Mouse (Mus musculus) liver, embryonic 14.5 days (tissue): Measurements from ENCODE around the gene Tmem117. TPM values are rescaled to one million over a fixed set of nuclear protein-coding genes. Genes with fewer than 3 reads are reported as not detected.

ENCODE experiments used
- ATAC-seq: fragments of 200-750 bp; cut with Nextera tagmentation; 2 replicates; pipeline ENCODE4 v1.8.0; 2017; ENCODE audit warnings: moderate number of reproducible peaks, mild to moderate bottlenecking, moderate library complexity; ENCODE audit not compliant: insufficient read depth
- DNase-seq, 3 experiments: peaks; one replicate each; pipeline ENCODE4 v3.0.0-alpha.2; 2012 to 2013; ENCODE audit warnings: low read depth in 3 of 3, low spot score in 3 of 3
- H3K27ac ChIP-seq: fragments of 300-500 bp; sonication (generic); 2 replicates; pipeline ENCODE4 v1.5.1; 2014; ENCODE audit warnings: moderate library complexity, mild to moderate bottlenecking, control low read depth, inconsistent platforms
- H3K27me3 ChIP-seq: fragments of 300-500 bp; sonication (generic); 2 replicates; pipeline ENCODE4 v1.6.1; 2014; ENCODE audit warnings: mild to moderate bottlenecking, low read length, moderate library complexity; ENCODE audit not compliant: control insufficient read depth, insufficient read depth
- H3K36me3 ChIP-seq: fragments of 300-500 bp; sonication (generic); replicated peaks from 2 replicates; pipeline ENCODE4 v1.6.1; 2014; ENCODE audit warnings: low read depth; ENCODE audit not compliant: control insufficient read depth, insufficient read depth
- H3K4me1 ChIP-seq, 2 experiments: fragments of 200-500 bp in 1 of 2; fragments of 300-500 bp in 1 of 2; sonication (generic) in 1 of 2; replicated peaks; 2 replicates each; pipeline ENCODE4 v1.6.1; 2012 to 2014; ENCODE audit warnings: antibody characterized with exemption in 1 of 2, inconsistent platforms in 1 of 2, low read length in 1 of 2; ENCODE audit not compliant: control insufficient read depth in 2 of 2, insufficient read depth in 2 of 2
- H3K4me2 ChIP-seq: fragments of 300-500 bp; sonication (generic); 2 replicates; pipeline ENCODE4 v1.6.1; 2014; ENCODE audit warnings: low read depth, mild to moderate bottlenecking, control low read depth, moderate library complexity
- H3K4me3 ChIP-seq, 2 experiments: fragments of 200-500 bp in 1 of 2; fragments of 300-500 bp in 1 of 2; sonication (generic) in 1 of 2; 2 replicates each; pipeline ENCODE4 v1.5.1; 2012 to 2014; ENCODE audit warnings: low read depth in 2 of 2, low read length in 2 of 2, mild to moderate bottlenecking in 2 of 2, control low read depth in 1 of 2, inconsistent platforms in 1 of 2, moderate library complexity in 1 of 2; ENCODE audit not compliant: insufficient read depth in 1 of 2
- H3K9ac ChIP-seq: fragments of 300-500 bp; sonication (generic); replicated peaks from 2 replicates; pipeline ENCODE4 v1.6.1; 2014; ENCODE audit warnings: mild to moderate bottlenecking, control low read depth, moderate library complexity
- H3K9me3 ChIP-seq: fragments of 300-500 bp; sonication (generic); 2 replicates; pipeline ENCODE4 v1.6.1; 2016; ENCODE audit warnings: low read length, mixed read lengths; ENCODE audit not compliant: control insufficient read depth
- CTCF ChIP-seq: IDR thresholded peaks from 2 replicates; pipeline ENCODE4 v1.5.1; 2016; ENCODE audit warnings: antibody characterized with exemption, low read depth, control low read depth
- EP300 ChIP-seq: IDR thresholded peaks from 2 replicates; pipeline ENCODE4 v1.6.1; 2016; ENCODE audit warnings: antibody characterized with exemption, low read depth
- WGBS: fragments of 180-500 bp; shearing (Covaris S2); extraction: QIAGEN DNeasy Blood & Tissue Kit; methylation state at CpG from one replicate; pipeline ENCODE4 v1.1.7; 2014; ENCODE audit not compliant: insufficient replicate concordance; 5-methylcytosine and 5-hydroxymethylcytosine counted together
- polyA plus RNA-seq, 2 experiments: library from polyadenylated mRNA; depleted of rRNA in 1 of 2; stranded (reverse) in 1 of 2; unstranded in 1 of 2; fragments of >200 nt; fragmentation: Nextera tagmentation in 1 of 2; extraction: Ambion mirVana in 1 of 2; gene quantifications; 2 replicates each; pipeline versions ENCODE4 v1.2.1 to v1.2.3; 2012 to 2014

Gene Tmem117
- polyA plus RNA-seq, 2 experiments: not detected

- Histone ChIP-seq H3K27me3 (no peaks in the 10 kb centered on the region), H3K4me3 (no peak overlapping the region), H3K36me3 (no peaks in the 10 kb centered on the region), H3K4me2 (no peak overlapping the region), H3K27ac (no peak overlapping the region), H3K9ac (no peak overlapping the region), H3K4me1 (no peaks in the 10 kb centered on the region), H3K9me3 (no peaks in the 10 kb centered on the region)
- ATAC-seq (no peak), DNase-seq (no peak)
- TF ChIP-seq CTCF (no peak), EP300 (no peak)
- 74% methylated on average over 17 of the region's 17 CpGs for WGBS
Observed at GRCm38 (mm10) chr15:95135926-95136609, 507.0 kb downstream of the Tmem117 start.

- no peaks in the 10 kb centered on the region for H3K27me3 ChIP-seq
- WGBS: 62% methylated on average over 10 of the region's 10 CpGs
Observed at GRCm38 (mm10) chr15:95137018-95137810, 508.2 kb downstream of the Tmem117 start.

DNA sequence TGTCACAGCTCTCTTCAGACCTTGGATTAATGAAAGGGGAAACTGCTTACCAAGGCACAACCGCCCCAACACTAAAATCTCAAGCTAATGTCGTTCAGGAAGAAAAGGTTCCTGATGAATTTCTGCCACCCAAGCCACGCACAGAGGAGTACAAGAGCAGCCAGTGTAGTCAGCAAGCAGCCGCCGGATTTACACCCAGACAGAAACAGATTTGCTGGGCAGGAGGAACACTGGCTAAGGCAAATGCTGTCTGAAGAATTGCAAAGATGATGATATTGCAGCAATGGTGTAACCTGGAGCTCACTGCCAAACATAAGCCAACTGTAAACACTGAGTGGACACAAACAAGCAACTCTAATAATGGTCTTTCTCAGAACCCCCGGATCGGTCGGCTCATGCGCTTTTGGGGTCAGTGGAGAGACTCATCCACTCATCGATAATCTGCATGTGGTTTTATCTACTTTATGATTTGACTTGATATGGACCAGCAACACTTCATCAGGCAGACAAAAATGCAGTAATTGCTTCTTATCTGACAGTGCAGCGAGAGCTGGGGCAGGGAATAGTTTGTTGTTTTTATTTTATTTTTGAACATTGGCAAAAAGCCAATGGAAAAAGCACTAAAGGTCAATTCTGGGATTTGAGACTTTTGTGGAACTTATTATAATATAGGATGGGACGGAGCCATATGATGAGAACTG is 509.8 kb downstream of the Tmem117 start:
- H3K27me3 ChIP-seq: no peaks in the 10 kb centered on the region
- no peak overlapping the region for H3K4me3 ChIP-seq
- ATAC-seq (no peak), DNase-seq (no peak)
- H3K36me3 ChIP-seq: no peaks in the 10 kb centered on the region
- H3K4me1 ChIP-seq: no peaks in the 10 kb centered on the region
- H3K4me2 ChIP-seq: no peak overlapping the region
- no peak overlapping the region for H3K9ac ChIP-seq
- no peak for TF ChIP-seq CTCF
- no peak for TF ChIP-seq EP300
- H3K9me3 ChIP-seq: no peaks in the 10 kb centered on the region
- 61% methylated on average over 12 of the region's 12 CpGs for WGBS
- H3K27ac ChIP-seq: no peak overlapping the region

More at GRCm38 (mm10) chr15:95137018-95137810, 508.2 kb downstream of the Tmem117 start:
- Histone ChIP-seq H3K9me3 (no peaks in the 10 kb centered on the region), H3K27ac (no peak overlapping the region), H3K4me3 (no peak overlapping the region), H3K4me2 (no peak overlapping the region), H3K36me3 (no peaks in the 10 kb centered on the region), H3K9ac (no peak overlapping the region), H3K4me1 (no peaks in the 10 kb centered on the region)
- no peak for TF ChIP-seq EP300
- no peak for TF ChIP-seq CTCF
- DNase-seq: no peak
- ATAC-seq: no peak

DNA sequence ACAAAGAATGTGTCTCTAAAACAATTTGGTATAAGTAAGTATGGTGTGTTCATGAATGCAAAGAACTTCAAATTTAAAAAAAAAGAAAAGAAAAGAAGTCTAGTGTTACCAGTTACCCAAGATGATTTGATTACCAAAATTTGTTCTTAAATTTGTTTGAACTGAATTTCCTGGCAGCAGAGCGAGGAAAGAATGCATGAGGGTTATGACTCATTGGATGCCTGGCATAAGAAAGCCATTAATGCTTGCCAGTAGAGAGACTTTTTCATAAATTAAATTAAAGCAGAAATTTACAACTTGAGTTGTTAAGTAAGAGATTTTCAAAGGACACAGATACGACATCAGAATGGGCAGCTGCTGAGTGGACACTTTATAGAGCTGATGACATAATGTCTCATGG is 515.1 kb downstream of the Tmem117 start:
- ATAC-seq (no peak), DNase-seq (no peak)
- Histone ChIP-seq H3K4me2 (no peak overlapping the region), H3K9ac (no peak overlapping the region), H3K36me3 (no peaks in the 10 kb centered on the region), H3K4me3 (no peak overlapping the region), H3K27ac (no peak overlapping the region), H3K27me3 (no peaks in the 10 kb centered on the region), H3K4me1 (no peaks in the 10 kb centered on the region), H3K9me3 (no peaks in the 10 kb centered on the region)
- TF ChIP-seq CTCF (no peak), EP300 (no peak)
- 42% methylated on average over 2 of the region's 2 CpGs for WGBS

GRCm38 (mm10) chr15:95145118-95145517 is 516.1 kb downstream of the Tmem117 start:
- Histone ChIP-seq H3K4me3 (no peak overlapping the region), H3K9ac (no peak overlapping the region), H3K4me1 (no peaks in the 10 kb centered on the region), H3K27ac (no peak overlapping the region), H3K36me3 (no peaks in the 10 kb centered on the region), H3K4me2 (no peak overlapping the region), H3K9me3 (no peaks in the 10 kb centered on the region), H3K27me3 (no peaks in the 10 kb centered on the region)
- TF ChIP-seq EP300: no peak
- TF ChIP-seq CTCF: no peak
- ATAC-seq (no peak), DNase-seq (no peak)
- 51% methylated on average over 2 of the region's 2 CpGs for WGBS

Other genes starting within 250 kb of the Tmem117 start
- gene Adamts20, start 163.8 kb upstream of the Tmem117 start, polyA plus RNA-seq (2012; rRNA removed): 0.04 and 0.09 TPM in 2 replicates
- 0.10 TPM in 1 of 2 replicates, not detected in the other for gene Adamts20, start 163.8 kb upstream of the Tmem117 start, polyA plus RNA-seq (2014; fragmentation: Nextera tagmentation; extraction: Ambion mirVana)
- 2.3 and 2.8 TPM in 2 replicates for gene Pus7l, start 85.7 kb upstream of the Tmem117 start, polyA plus RNA-seq (2012; rRNA removed)
- gene Pus7l, start 85.7 kb upstream of the Tmem117 start, polyA plus RNA-seq (2014; fragmentation: Nextera tagmentation; extraction: Ambion mirVana): 2.6 and 2.8 TPM in 2 replicates
- gene Irak4, start 85.6 kb upstream of the Tmem117 start, polyA plus RNA-seq (2012; rRNA removed): 0.93 and 1.7 TPM in 2 replicates
- gene Irak4, start 85.6 kb upstream of the Tmem117 start, polyA plus RNA-seq (2014; fragmentation: Nextera tagmentation; extraction: Ambion mirVana): 1.7 and 2.0 TPM in 2 replicates
- gene Twf1, start 39.3 kb upstream of the Tmem117 start, polyA plus RNA-seq (2012; rRNA removed): 8.4 and 13.8 TPM in 2 replicates
- 23.9 and 24.6 TPM in 2 replicates for gene Twf1, start 39.3 kb upstream of the Tmem117 start, polyA plus RNA-seq (2014; fragmentation: Nextera tagmentation; extraction: Ambion mirVana)